Mouse (Mus musculus): ENCODE results near the gene Osm.

The Osm gene

GRCm38 (mm10) chr11:4215061-4215460 is 21.2 kb upstream of the Osm start:
- no peak for DNase-seq (ENCODE audit: low read depth, low spot score)

GRCm38 (mm10) chr11:4216248-4217000 is 19.8 kb upstream of the Osm start:
- DNase-seq (ENCODE audit: low read depth, low spot score): no peak

GRCm38 (mm10) chr11:4217914-4218629 is 18.1 kb upstream of the Osm start, which contains the start of gene Castor1:
Gene Castor1 (plus strand): TSS chr11:4218225.
- DNase-seq (ENCODE audit: low read depth, low spot score): no peak

GRCm38 (mm10) chr11:4218637-4219036 is 17.6 kb upstream of the Osm start:
- DNase-seq (ENCODE audit: low read depth, low spot score): no peak

- no peak for DNase-seq (ENCODE audit: low read depth, low spot score)
Observed at GRCm38 (mm10) chr11:4219317-4219751, 16.9 kb upstream of the Osm start.

- no peak for DNase-seq (ENCODE audit: low read depth, low spot score)
Observed at GRCm38 (mm10) chr11:4219908-4220307, 16.3 kb upstream of the Osm start.

- DNase-seq (ENCODE audit: low read depth, low spot score): no peak
Observed at GRCm38 (mm10) chr11:4220443-4221400, 15.5 kb upstream of the Osm start.

- no peak for DNase-seq (ENCODE audit: low read depth, low spot score)
Observed at GRCm38 (mm10) chr11:4222046-4222950, 13.9 kb upstream of the Osm start.

GRCm38 (mm10) chr11:4223393-4224188 is 12.6 kb upstream of the Osm start:
- DNase-seq (ENCODE audit: low read depth, low spot score): no peak

- DNase-seq (ENCODE audit: low read depth, low spot score): no peak
Observed at GRCm38 (mm10) chr11:4224223-4224622, 12.0 kb upstream of the Osm start.

- DNase-seq (ENCODE audit: low read depth, low spot score): no peak
Observed at GRCm38 (mm10) chr11:4226569-4227325, 9.5 kb upstream of the Osm start.

GRCm38 (mm10) chr11:4228463-4228862 is 7.8 kb upstream of the Osm start:
- DNase-seq (ENCODE audit: low read depth, low spot score): no peak

- DNase-seq (ENCODE audit: low read depth, low spot score): no peak
Observed at GRCm38 (mm10) chr11:4229841-4230240, 6.4 kb upstream of the Osm start.

- no peak for DNase-seq (ENCODE audit: low read depth, low spot score)
Observed at GRCm38 (mm10) chr11:4231435-4231834, 4.8 kb upstream of the Osm start.

- DNase-seq (ENCODE audit: low read depth, low spot score): no peak
Observed at GRCm38 (mm10) chr11:4232644-4233043, 3.6 kb upstream of the Osm start.

GRCm38 (mm10) chr11:4235052-4235655 is 1.1 kb upstream of the Osm start:
- DNase-seq (ENCODE audit: low read depth, low spot score): no peak

GRCm38 (mm10) chr11:4236546-4237067 is 387 bp downstream of the Osm start:
- DNase-seq (ENCODE audit: low read depth, low spot score): no peak

GRCm38 (mm10) chr11:4237389-4237912 is 1.2 kb downstream of the Osm start:
- no peak for DNase-seq (ENCODE audit: low read depth, low spot score)

All from brain, embryonic 18.5 days (tissue).